Mouse (Mus musculus) E14TG2a.4 (cell line): ENCODE measurements around the gene Thbd.

ENCODE experiments used
- CTCF ChIP-seq: conservative IDR thresholded peaks from 2 replicates; pipeline ENCODE4 v1.5.1; 2014; ENCODE audit warnings: low read length
- NANOG ChIP-seq: IDR thresholded peaks from 2 replicates; pipeline ENCODE4 v1.6.1; 2014; ENCODE audit warnings: borderline replicate concordance, low read length, mixed read lengths
- POU5F1 ChIP-seq: IDR thresholded peaks from 2 replicates; pipeline ENCODE4 v1.6.1; 2014; ENCODE audit warnings: low read length, borderline replicate concordance

GRCm38 (mm10) chr2:148404906-148405305 is 3.1 kb downstream of the Thbd start:
- TF ChIP-seq CTCF (no peak), POU5F1 (no peak), NANOG (no peak)
